Mouse (Mus musculus) retina, adult 2 months (tissue): Measurements from ENCODE around the gene Hist2h2ac.
"Not testable (repeated sequence)": the region's sequence is repeated elsewhere in the genome, so short reads cannot be mapped to it uniquely, and the experiment has no call there.

Experiments used
- DNase-seq: peaks from one replicate; pipeline ENCODE4 v3.0.0-alpha.2; 2012; ENCODE audit warnings: low read depth, low spot score

Gene Hist2h2ac

GRCm38 (mm10) chr3:96220765-96221639, at the start of gene Hist2h2ac, which contains the start of gene Hist2h2be:
Gene Hist2h2ac (minus strand): TSS chr3:96220880.
Gene Hist2h2be (plus strand): TSS chr3:96221119.
- DNase-seq = no peak

GRCm38 (mm10) chr3:96269511-96270474, 49.1 kb upstream of the Hist2h2ac start, which contains the start of gene Hist2h2bb:
Gene Hist2h2bb (plus strand): TSS chr3:96269752.
- DNase-seq = peak; percentile 86

- DNase-seq = not testable (repeated sequence)
Observed at GRCm38 (mm10) chr3:96268776-96269378, 48.2 kb upstream of the Hist2h2ac start.

- DNase-seq = no peak
Observed at GRCm38 (mm10) chr3:96268051-96268775, 47.5 kb upstream of the Hist2h2ac start, which contains the start of gene Hist2h3b. Gene Hist2h3b (plus strand): TSS chr3:96268654.

- DNase-seq = no peak
Observed at GRCm38 (mm10) chr3:96267541-96267940, 46.9 kb upstream of the Hist2h2ac start.

- DNase-seq = no peak
Observed at GRCm38 (mm10) chr3:96266132-96266710, 45.5 kb upstream of the Hist2h2ac start.

GRCm38 (mm10) chr3:96264404-96264949, 43.8 kb upstream of the Hist2h2ac start:
- DNase-seq = no peak

- DNase-seq = no peak
Observed at GRCm38 (mm10) chr3:96263558-96264403, 43.1 kb upstream of the Hist2h2ac start.

GRCm38 (mm10) chr3:96262979-96263550, 42.4 kb upstream of the Hist2h2ac start, which contains the start of gene Hist2h4:
Gene Hist2h4 (minus strand): TSS chr3:96263311.
- peak; percentile 89 for DNase-seq

- DNase-seq = no peak
Observed at GRCm38 (mm10) chr3:96262216-96262875, 41.7 kb upstream of the Hist2h2ac start.

GRCm38 (mm10) chr3:96261623-96262022, 40.9 kb upstream of the Hist2h2ac start:
- no peak for DNase-seq

GRCm38 (mm10) chr3:96260220-96260619, 39.5 kb upstream of the Hist2h2ac start:
- DNase-seq = no peak

GRCm38 (mm10) chr3:96257190-96257589, 36.5 kb upstream of the Hist2h2ac start:
- no peak for DNase-seq

- no peak for DNase-seq
Observed at GRCm38 (mm10) chr3:96255926-96256593, 35.4 kb upstream of the Hist2h2ac start.

GRCm38 (mm10) chr3:96254683-96255355, 34.1 kb upstream of the Hist2h2ac start:
- DNase-seq = no peak

- no peak for DNase-seq
Observed at GRCm38 (mm10) chr3:96251787-96252186, 31.1 kb upstream of the Hist2h2ac start.

GRCm38 (mm10) chr3:96250890-96251289, 30.2 kb upstream of the Hist2h2ac start:
- DNase-seq = no peak
